Mouse (Mus musculus) olfactory bulb, adult 2 months (tissue): Measurements from ENCODE around the gene Thrap3.

Source experiments
- CTCF ChIP-seq: fragments of 200-500 bp; IDR thresholded peaks from 2 replicates; pipeline ENCODE4 v1.5.1; 2012; ENCODE audit warnings: low read depth, mild to moderate bottlenecking, low read length, moderate library complexity; ENCODE audit not compliant: insufficient read depth
- POLR2A ChIP-seq: fragments of 200-500 bp; IDR thresholded peaks from 2 replicates; pipeline ENCODE4 v1.6.1; 2012; ENCODE audit warnings: mild to moderate bottlenecking, low read depth, low read length, moderate library complexity; ENCODE audit not compliant: insufficient read depth

- TF ChIP-seq CTCF (no peak), POLR2A (no peak)
These were observed 8.3 kb downstream of the Thrap3 start for GRCm38 (mm10) chr4:126194216-126194615.
